Mouse (Mus musculus): ENCODE data around the gene Cck.

DNA sequence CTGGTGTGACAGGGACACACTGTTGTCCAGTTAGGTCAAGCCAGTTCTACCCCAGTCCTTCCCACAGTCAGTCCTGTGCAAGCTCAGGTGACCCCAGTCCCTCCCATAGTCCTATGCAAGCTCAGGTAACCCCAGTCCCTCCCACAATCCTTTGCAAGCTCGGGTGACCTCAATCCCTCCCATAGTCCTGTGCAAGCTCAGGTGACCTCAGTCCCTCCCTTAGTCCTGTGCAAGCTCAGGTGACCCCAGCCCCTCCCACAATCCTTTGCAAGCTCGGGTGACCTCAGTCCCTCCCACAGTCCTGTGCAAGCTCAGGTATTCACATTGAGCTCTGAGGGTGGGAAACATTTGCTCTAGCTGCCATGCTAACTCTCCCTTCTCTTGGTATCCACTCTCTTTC lies 35.5 kb downstream of the Cck start:
- no peak for TF ChIP-seq POLR2A (IDR thresholded peaks at IDR 0.05; ENCODE audit: control insufficient read depth, extremely low read depth, insufficient read depth, low read length, poor library complexity)
- TF ChIP-seq CTCF (IDR thresholded peaks at IDR 0.05; ENCODE audit: borderline replicate concordance, control insufficient read depth, extremely low read depth, insufficient read depth, low read length, poor library complexity) = no peak

Measured in thymus, adult 2 months (tissue).